Mouse (Mus musculus) forebrain, embryonic 11.5 days (tissue): ENCODE results near the gene Tbrg4. TPM values are rescaled to one million over a fixed set of nuclear protein-coding genes. Genes with fewer than 3 reads are reported as not detected.

Source experiments
- ATAC-seq: fragments of 200-750 bp; cut with Nextera tagmentation; replicated peaks from 2 replicates; pipeline ENCODE4 v1.8.0; 2017; ENCODE audit warnings: moderate TSS enrichment; ENCODE audit not compliant: low FRiP score
- DNase-seq: peaks from one replicate; pipeline ENCODE4 v3.0.0-alpha.2; 2017; ENCODE audit warnings: low spot score
- H3K27ac ChIP-seq: fragments of 300-500 bp; sonication (generic); 2 replicates; pipeline ENCODE4 v1.5.1; 2014; ENCODE audit warnings: low read depth, low read length
- H3K27me3 ChIP-seq: fragments of 300-500 bp; sonication (generic); 2 replicates; pipeline ENCODE4 v1.6.1; 2014; ENCODE audit warnings: mild to moderate bottlenecking, low read length, mixed read lengths; ENCODE audit not compliant: control insufficient read depth, insufficient read depth
- H3K36me3 ChIP-seq: fragments of 300-500 bp; sonication (generic); 2 replicates; pipeline ENCODE4 v1.6.1; 2014; ENCODE audit warnings: mild to moderate bottlenecking, low read length, moderate library complexity, mixed read lengths; ENCODE audit not compliant: control insufficient read depth, insufficient read depth
- H3K4me1 ChIP-seq: fragments of 300-500 bp; sonication (generic); replicated peaks from 2 replicates; pipeline ENCODE4 v1.6.1; 2014; ENCODE audit warnings: low read length, mixed read lengths; ENCODE audit not compliant: control insufficient read depth, insufficient read depth
- H3K4me2 ChIP-seq: fragments of 300-500 bp; sonication (generic); 2 replicates; pipeline ENCODE4 v1.6.1; 2014; ENCODE audit warnings: low read depth, mild to moderate bottlenecking, low read length, moderate library complexity, mixed read lengths; ENCODE audit not compliant: severe bottlenecking
- H3K4me3 ChIP-seq: fragments of 300-500 bp; sonication (generic); 2 replicates; pipeline ENCODE4 v1.5.1; 2014; ENCODE audit warnings: low read depth, low read length
- H3K9ac ChIP-seq: fragments of 300-500 bp; sonication (generic); 2 replicates; pipeline ENCODE4 v1.6.1; 2014; ENCODE audit warnings: low read length
- H3K9me3 ChIP-seq: fragments of 300-500 bp; sonication (generic); 2 replicates; pipeline ENCODE4 v1.6.1; 2016; ENCODE audit warnings: low read length, mixed read lengths; ENCODE audit not compliant: control insufficient read depth
- WGBS: fragments of 180-500 bp; shearing (Covaris S2); extraction: QIAGEN DNeasy Blood & Tissue Kit; methylation state at CpG from one replicate; pipeline ENCODE4 v1.1.7; 2014; 5-methylcytosine and 5-hydroxymethylcytosine counted together
- polyA plus RNA-seq: library from polyadenylated mRNA; unstranded; fragments of >200 nt; fragmentation: Nextera tagmentation; extraction: Ambion mirVana; gene quantifications from 2 replicates; pipeline ENCODE4 v1.2.1, GENCODE M21; 2014

Tbrg4 gene
- polyA plus RNA-seq, 1 experiment from 2014 or later, result 53.0 TPM

DNA sequence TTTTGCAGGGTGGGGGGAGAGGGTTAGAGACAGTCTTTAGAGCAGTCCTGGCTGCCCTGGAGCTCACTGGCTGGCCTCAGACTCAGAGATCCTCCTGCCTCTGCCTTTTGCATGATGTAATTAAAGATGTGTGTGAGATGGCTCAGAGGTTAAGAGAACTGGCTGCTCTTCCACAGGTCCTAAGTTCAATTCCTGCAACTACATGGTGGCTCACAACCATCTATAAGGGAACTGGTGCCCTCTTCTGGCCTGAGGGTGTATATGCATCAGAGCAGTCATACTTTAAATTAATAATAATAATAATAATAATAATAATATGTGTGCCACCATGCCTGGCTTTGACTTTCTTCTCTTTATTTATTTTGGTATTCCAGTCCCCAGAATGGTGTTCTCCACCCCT lies 3.8 kb upstream of the Tbrg4 start:
- Histone ChIP-seq H3K27ac (no peak overlapping the region), H3K27me3 (no peaks in the 10 kb centered on the region), H3K4me1 (peaks cover 4% of the 10 kb centered on the region), H3K9me3 (no peaks in the 10 kb centered on the region), H3K4me3 (no peak overlapping the region), H3K36me3 (no peaks in the 10 kb centered on the region), H3K4me2 (no peak overlapping the region), H3K9ac (no peak overlapping the region)
- DNase-seq (no peak), ATAC-seq (no peak)

DNA sequence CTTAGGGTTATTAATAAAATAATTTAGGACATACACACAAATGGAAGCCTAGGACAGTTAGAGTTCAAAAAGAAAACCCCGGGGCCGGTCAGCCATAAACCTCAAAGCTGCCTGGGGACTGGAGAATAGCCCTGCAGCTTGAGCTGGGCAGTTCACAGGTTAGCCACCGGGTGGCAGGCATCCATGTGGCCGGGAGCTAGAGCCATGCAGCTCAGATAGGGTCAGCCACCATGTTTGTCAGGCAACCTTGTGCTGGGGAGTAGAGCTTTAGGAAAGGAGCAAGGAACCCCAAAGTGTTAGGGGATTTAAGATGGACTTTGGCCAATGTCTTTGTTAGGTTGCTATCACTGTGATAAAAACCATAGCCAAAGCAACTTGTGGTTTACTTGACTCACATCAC lies 2.7 kb upstream of the Tbrg4 start:
- Histone ChIP-seq H3K4me3 (no peak overlapping the region), H3K27me3 (no peaks in the 10 kb centered on the region), H3K4me1 (peaks cover 10% of the 10 kb centered on the region), H3K27ac (no peak overlapping the region), H3K4me2 (no peak overlapping the region), H3K36me3 (peaks cover 4% of the 10 kb centered on the region; the same call in 1 of the 2 replicates), H3K9me3 (no peaks in the 10 kb centered on the region), H3K9ac (no peak overlapping the region)
- ATAC-seq (0 out of 2 replicates have a peak, but pooled peaks have one; percentile 36), DNase-seq (peak; percentile 75)
- 23% methylated on average over 4 of the region's 4 CpGs for WGBS

DNA sequence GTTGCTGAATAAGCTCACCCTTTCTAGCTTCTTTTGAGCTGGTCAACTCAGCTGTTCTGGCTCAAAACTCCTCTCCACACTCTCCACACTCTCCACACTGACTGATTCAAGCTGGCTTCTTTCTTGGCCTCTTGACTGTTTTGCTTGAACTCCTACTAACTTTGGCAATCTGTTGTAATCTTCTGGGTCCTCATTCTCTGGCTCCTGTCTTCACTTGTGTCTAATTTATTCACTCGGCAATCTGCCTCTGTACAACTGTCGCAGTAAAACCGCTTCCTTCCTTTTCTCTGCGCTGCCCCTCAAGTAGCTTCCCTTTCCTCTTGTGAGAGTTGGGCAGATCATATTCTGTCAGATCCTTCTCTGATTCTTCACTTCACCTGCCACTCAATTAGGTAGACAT lies 1.9 kb upstream of the Tbrg4 start:
- Histone ChIP-seq H3K27me3 (no peaks in the 10 kb centered on the region), H3K9ac (no peak overlapping the region), H3K36me3 (peaks cover 4% of the 10 kb centered on the region; the same call in 1 of the 2 replicates), H3K27ac (no peak overlapping the region), H3K4me2 (no peak overlapping the region), H3K9me3 (no peaks in the 10 kb centered on the region), H3K4me1 (peaks cover 10% of the 10 kb centered on the region), H3K4me3 (no peak overlapping the region)
- DNase-seq (no peak), ATAC-seq (no peak)
- WGBS, result 89% methylated on average over 4 of the region's 4 CpGs

DNA sequence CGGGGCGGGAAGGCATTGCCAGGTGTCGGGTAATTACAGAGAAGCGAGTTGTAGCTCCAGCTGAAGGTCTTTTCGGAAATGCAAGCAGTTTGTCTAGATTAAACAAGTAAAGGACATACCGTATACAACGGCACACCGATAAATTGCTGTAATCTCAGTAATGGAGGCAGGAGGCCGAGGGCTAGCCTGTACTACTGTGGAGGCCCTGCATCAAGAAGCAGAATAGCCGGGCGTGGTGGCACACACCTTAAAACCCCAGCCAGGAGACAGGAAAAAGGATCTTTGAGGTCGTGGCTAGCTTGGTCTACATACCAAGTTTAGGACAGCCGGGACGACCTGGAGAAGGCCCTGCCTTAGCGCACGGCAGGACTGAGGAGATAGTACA lies 513 bp upstream of the Tbrg4 start:
- WGBS, result 17% methylated on average over 16 of the region's 16 CpGs
- peak; percentile 20 for ATAC-seq
- H3K4me2 ChIP-seq, result peak overlapping the region; percentile 88
- peak overlapping the region; percentile 59; the same call in 1 of the 2 replicates for H3K27ac ChIP-seq
- H3K4me1 ChIP-seq, result peaks cover 10% of the 10 kb centered on the region
- no peaks in the 10 kb centered on the region for H3K27me3 ChIP-seq
- H3K9me3 ChIP-seq, result no peaks in the 10 kb centered on the region
- H3K4me3 ChIP-seq, result peak overlapping the region; percentile 74
- peaks cover 4% of the 10 kb centered on the region; the same call in 1 of the 2 replicates for H3K36me3 ChIP-seq
- DNase-seq, result peak; percentile 65
- peak overlapping the region; percentile 83 for H3K9ac ChIP-seq

DNA sequence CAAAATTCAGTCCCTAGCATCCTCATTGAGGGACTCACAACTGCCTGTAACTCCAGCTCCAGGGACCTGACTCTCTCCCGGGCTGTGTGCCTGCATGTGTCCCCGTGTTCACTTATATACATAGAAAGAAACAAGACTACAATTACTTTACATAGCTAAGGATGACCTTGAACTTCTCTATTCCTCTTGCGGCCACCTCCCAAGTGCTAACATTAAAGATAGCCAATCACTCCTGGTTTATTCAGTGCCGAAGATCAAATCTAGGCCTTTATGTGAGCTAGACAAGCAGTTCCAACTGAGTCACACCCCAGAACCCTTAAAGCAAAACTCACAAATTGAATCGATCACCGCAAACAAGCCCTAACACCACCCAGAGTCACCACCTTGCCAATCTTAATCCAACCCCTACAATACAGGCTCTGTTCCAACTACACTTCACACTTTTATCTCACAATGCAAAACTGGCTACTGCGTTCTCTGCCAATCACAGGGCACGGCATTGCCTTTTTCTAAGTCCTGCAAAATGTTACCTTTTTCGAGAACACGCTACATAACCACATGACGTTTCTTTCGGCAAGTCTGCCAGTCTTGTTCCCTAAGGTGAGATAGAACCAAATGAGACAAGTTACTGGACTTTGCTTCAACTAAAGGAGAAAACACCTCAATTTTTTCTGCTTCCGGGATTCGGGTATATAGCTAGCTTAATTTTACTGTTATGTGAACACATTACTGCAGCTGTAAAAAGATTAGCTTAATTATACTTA lies 1.1 kb downstream of the Tbrg4 start:
- WGBS, result 76% methylated on average over 14 of the region's 14 CpGs
- Histone ChIP-seq H3K4me3 (peak overlapping the region; percentile 74), H3K4me2 (peak overlapping the region; percentile 88), H3K4me1 (peaks cover 10% of the 10 kb centered on the region), H3K27me3 (no peaks in the 10 kb centered on the region), H3K27ac (no peak overlapping the region), H3K36me3 (peaks cover 10% of the 10 kb centered on the region; the same call in 1 of the 2 replicates), H3K9ac (peak overlapping the region; percentile 83), H3K9me3 (no peaks in the 10 kb centered on the region)
- DNase-seq (peak; percentile 26), ATAC-seq (no peak)

DNA sequence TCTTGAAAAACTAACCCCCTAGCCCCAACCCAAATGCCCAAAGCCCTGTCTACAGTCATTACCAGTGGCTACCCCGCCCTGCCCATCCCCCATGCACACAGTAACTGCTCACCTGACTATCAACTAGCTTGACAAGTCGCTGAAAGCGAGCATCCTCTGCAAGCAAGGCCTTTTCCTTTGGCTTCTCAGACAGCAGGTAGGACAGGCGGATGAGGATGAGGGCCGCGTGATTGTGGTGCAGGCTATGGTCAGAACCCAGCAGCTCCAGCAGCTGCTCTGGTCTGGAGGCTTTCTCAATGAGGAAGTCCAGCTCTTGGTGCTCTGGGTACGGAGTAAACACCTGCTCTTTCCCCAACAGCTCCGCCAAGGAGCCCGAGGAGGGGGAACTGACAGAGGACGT lies 2.2 kb downstream of the Tbrg4 start:
- no peak for ATAC-seq
- DNase-seq, result no peak
- no peak overlapping the region for H3K4me3 ChIP-seq
- H3K4me2 ChIP-seq, result no peak overlapping the region
- no peaks in the 10 kb centered on the region for H3K9me3 ChIP-seq
- WGBS, result 89% methylated on average over 10 of the region's 10 CpGs
- no peak overlapping the region for H3K9ac ChIP-seq
- no peak overlapping the region for H3K27ac ChIP-seq
- no peaks in the 10 kb centered on the region for H3K27me3 ChIP-seq
- peaks cover 10% of the 10 kb centered on the region for H3K4me1 ChIP-seq
- peaks cover 20% of the 10 kb centered on the region; the same call in 1 of the 2 replicates for H3K36me3 ChIP-seq

DNA sequence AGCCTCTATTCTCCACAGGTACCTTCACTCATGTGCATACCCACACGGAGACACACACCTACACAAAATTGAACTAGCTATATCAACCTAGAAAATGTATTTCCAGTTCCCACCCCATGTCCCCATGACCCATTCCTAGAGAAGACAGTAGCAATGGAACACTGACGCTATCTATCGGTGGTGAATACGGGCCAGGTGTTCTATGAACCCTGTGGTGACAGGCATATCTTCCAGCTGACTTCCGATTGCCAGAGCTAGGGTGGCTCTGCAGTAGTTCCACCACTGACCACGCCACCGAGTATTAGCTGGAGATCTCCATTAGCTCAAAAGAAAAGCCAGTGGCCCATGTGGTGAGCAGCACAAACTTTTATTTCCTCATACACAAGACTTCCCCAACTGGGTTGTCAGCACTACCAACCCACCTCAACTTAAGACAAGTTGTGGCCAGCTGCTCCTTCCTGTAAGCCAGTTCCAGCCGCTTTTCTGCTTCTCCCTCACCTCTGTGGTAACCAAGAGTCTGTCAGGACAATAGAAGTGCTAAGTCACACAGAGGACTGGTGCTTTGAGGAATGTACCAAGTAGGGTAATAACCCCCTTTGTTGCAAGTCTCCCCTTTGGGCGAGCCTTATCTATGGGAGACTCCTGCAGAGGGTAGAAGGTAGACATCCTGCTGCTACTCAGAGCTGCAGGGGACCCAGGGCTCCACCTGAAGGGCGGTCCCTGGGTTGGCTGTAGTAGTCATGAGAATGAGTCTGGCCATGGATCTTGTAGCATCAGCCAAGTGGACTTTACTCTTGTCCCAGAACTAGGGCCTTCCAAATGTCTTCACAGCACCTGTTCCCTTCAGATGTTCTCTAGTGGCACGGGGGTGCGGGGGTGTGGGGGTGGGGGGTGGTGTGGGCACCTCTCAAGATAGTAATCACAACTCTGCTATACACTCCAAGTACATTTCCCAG lies 10.3 kb downstream of the Tbrg4 start:
- H3K27me3 ChIP-seq, result no peaks in the 10 kb centered on the region
- H3K36me3 ChIP-seq, result peaks cover 35% of the 10 kb centered on the region
- no peaks in the 10 kb centered on the region for H3K4me1 ChIP-seq
- no peak overlapping the region for H3K4me3 ChIP-seq
- ATAC-seq, result no peak
- no peaks in the 10 kb centered on the region for H3K9me3 ChIP-seq
- no peak for DNase-seq
- H3K27ac ChIP-seq, result no peak overlapping the region
- WGBS, result 92% methylated on average over 12 of the region's 12 CpGs
- H3K9ac ChIP-seq, result no peak overlapping the region
- no peak overlapping the region for H3K4me2 ChIP-seq

DNA sequence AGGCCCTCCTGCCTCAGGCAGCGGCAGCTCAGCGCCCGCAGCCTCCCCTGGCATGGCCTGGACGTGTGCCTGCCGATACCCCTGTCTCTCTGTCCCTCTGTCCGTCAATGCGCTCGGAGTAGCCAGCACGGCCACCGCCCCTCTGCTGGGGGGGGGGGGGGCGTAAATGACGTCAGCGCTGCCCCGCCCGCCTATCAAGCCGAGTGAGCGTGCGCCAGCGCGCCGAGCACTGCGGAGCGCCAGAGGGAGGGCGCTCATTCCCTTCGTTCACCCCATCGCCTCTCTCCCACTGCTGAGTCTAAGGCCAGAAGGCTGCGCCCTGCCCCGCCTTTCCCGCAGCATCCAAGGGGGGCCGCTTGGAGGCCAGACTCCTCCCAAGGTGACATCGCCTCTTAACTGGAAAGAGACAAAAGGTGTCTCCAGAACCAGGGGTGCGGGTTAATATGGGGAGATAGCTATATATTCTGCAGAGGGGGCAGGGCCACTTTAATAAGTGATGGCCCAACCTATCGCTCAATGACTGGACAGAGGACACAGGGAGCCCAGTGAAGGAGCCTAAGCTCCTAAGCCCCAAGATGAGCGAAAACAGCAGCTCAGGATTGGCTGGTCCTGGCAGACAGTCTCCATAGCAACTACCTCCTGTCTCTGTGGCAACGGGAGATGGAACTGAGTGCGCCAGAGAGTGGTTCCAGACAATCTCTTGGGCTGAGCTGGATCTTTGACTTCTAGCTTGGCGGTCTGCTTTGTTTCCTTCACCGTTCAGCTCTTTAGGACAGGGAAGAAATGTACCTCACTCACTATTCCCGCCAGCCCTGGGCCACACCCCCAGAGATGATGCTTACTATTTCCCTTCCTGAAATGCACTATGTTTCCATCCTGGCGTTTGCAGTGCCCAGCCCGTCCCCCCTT lies 20.1 kb downstream of the Tbrg4 start, which contains the start of gene Nacad:
Gene Nacad (minus strand): TSS at position 563 of the 909 bp plus-strand sequence.
- Histone ChIP-seq H3K4me2 (peak within 1 kb of the TSS; percentile 71), H3K4me1 (peaks cover 18% of the 10 kb centered on the region), H3K9ac (peak within 1 kb of the TSS; percentile 51), H3K36me3 (no peaks in the 10 kb centered on the region), H3K4me3 (peak within 1 kb of the TSS; percentile 44), H3K27me3 (peaks cover 4% of the 10 kb centered on the region; the same call in 1 of the 2 replicates), H3K9me3 (no peaks in the 10 kb centered on the region), H3K27ac (peak within 1 kb of the TSS; percentile 70)
- 4% methylated on average over 35 of the region's 41 CpGs for WGBS
- ATAC-seq (peak; percentile 91), DNase-seq (peak; percentile 79)
